Mouse (Mus musculus): ENCODE results near the gene Serbp1. TPM values are rescaled to one million over a fixed set of nuclear protein-coding genes. Genes with fewer than 3 reads are reported as not detected.

Gene Serbp1
- total and polyA plus RNA-seq, 3 experiments, result 1,043 to 1,809 (median 1,049) TPM

- H3K79me2 ChIP-seq (ENCODE audit: control insufficient read depth, insufficient read depth, low read length, poor library complexity), result no peaks in the 10 kb centered on the region
- no peak overlapping the region for H3K9ac ChIP-seq (ENCODE audit: control insufficient read depth, low read depth, low read length, poor library complexity, severe bottlenecking)
- H3K36me3 ChIP-seq (ENCODE audit: control insufficient read depth in 1 of 2, insufficient read depth in 2 of 2, low read length in 2 of 2), result no peaks in the 10 kb centered on the region; a peak in 1 of 4 replicates
- no peaks in the 10 kb centered on the region for H3K27me3 ChIP-seq (ENCODE audit: control insufficient read depth in 1 of 2, insufficient read depth in 2 of 2, low read length in 2 of 2)
- no peak for DNase-seq (ENCODE audit: low read depth, low spot score)
- no peaks in the 10 kb centered on the region for H3K9me3 ChIP-seq (replicated peaks; ENCODE audit: insufficient read depth, low read length)
- TF ChIP-seq ZMIZ1 (IDR thresholded peaks at IDR 0.05; ENCODE audit: low read depth, low read length) (peak; percentile 32; the same call in 1 of the 2 replicates), USF1 (IDR thresholded peaks at IDR 0.05; ENCODE audit: low read depth, low read length) (no peak)
- no peak overlapping the region for H3K4me3 ChIP-seq (ENCODE audit: control insufficient read depth in 1 of 2, insufficient read depth in 1 of 2, low read depth in 2 of 2, low read length in 2 of 2)
- H3K4me1 ChIP-seq (ENCODE audit: control insufficient read depth in 1 of 2, insufficient read depth in 2 of 2, low read length in 2 of 2), result no peaks in the 10 kb centered on the region
- H3K27ac ChIP-seq (ENCODE audit: control insufficient read depth, low read depth, low read length), result no peak overlapping the region
These were observed 60.8 kb downstream of the Serbp1 start for GRCm38 (mm10) chr6:67298742-67299141.

- no peaks in the 10 kb centered on the region for H3K9me3 ChIP-seq (replicated peaks; ENCODE audit: insufficient read depth, low read length)
- H3K27ac ChIP-seq (ENCODE audit: control insufficient read depth, low read depth, low read length), result no peak overlapping the region
- H3K36me3 ChIP-seq (ENCODE audit: control insufficient read depth in 1 of 2, insufficient read depth in 2 of 2, low read length in 2 of 2), result no peaks in the 10 kb centered on the region; a peak in 1 of 4 replicates
- H3K27me3 ChIP-seq (ENCODE audit: control insufficient read depth in 1 of 2, insufficient read depth in 2 of 2, low read length in 2 of 2), result no peaks in the 10 kb centered on the region
- H3K79me2 ChIP-seq (ENCODE audit: control insufficient read depth, insufficient read depth, low read length, poor library complexity), result no peaks in the 10 kb centered on the region
- no peak overlapping the region for H3K9ac ChIP-seq (ENCODE audit: control insufficient read depth, low read depth, low read length, poor library complexity, severe bottlenecking)
- no peaks in the 10 kb centered on the region for H3K4me1 ChIP-seq (ENCODE audit: control insufficient read depth in 1 of 2, insufficient read depth in 2 of 2, low read length in 2 of 2)
- TF ChIP-seq MXI1 (IDR thresholded peaks at IDR 0.05; ENCODE audit: low read depth, low read length), result no peak
- no peak for TF ChIP-seq CHD1 (IDR thresholded peaks at IDR 0.05; ENCODE audit: low read depth, low read length)
- no peak for TF ChIP-seq SMC3 (IDR thresholded peaks at IDR 0.05; ENCODE audit: low read depth, low read length)
- no peak for TF ChIP-seq MAFK (IDR thresholded peaks at IDR 0.05; ENCODE audit: borderline replicate concordance, low read depth, low read length)
- TF ChIP-seq ZMIZ1 (IDR thresholded peaks at IDR 0.05; ENCODE audit: low read depth, low read length), result no peak
- no peak for DNase-seq (ENCODE audit: low read depth, low spot score)
- H3K4me3 ChIP-seq (ENCODE audit: control insufficient read depth in 1 of 2, insufficient read depth in 1 of 2, low read depth in 2 of 2, low read length in 2 of 2), result no peak overlapping the region
These were observed 62.3 kb downstream of the Serbp1 start for GRCm38 (mm10) chr6:67300300-67300699.

- TF ChIP-seq MAFK (IDR thresholded peaks at IDR 0.05; ENCODE audit: borderline replicate concordance, low read depth, low read length) (no peak), USF1 (IDR thresholded peaks at IDR 0.05; ENCODE audit: low read depth, low read length) (no peak), POLR2A (IDR thresholded peaks at IDR 0.05; ENCODE audit: control insufficient read depth in 1 of 2, insufficient read depth in 1 of 2, low read depth in 1 of 2, low read length in 2 of 2, poor library complexity in 1 of 2) (no peak), GATA1 (IDR thresholded peaks at IDR 0.05; ENCODE audit: low read depth, low read length) (no peak), NELFE (IDR thresholded peaks at IDR 0.05; ENCODE audit: low read depth, low read length) (no peak), ZC3H11A (IDR thresholded peaks at IDR 0.05; ENCODE audit: low read depth, low read length) (no peak), RCOR1 (IDR thresholded peaks at IDR 0.05; ENCODE audit: low read depth, low read length) (no peak), KAT2A (conservative IDR thresholded peaks at IDR 0.05; ENCODE audit: low read depth, low read length) (no peak), UBTF (IDR thresholded peaks at IDR 0.05; ENCODE audit: borderline replicate concordance, insufficient read depth, low read depth, low read length) (no peak), POLR2AphosphoS2 (IDR thresholded peaks at IDR 0.05; ENCODE audit: low read length) (no peak), ZMIZ1 (IDR thresholded peaks at IDR 0.05; ENCODE audit: low read depth, low read length) (no peak), JUND (IDR thresholded peaks at IDR 0.05; ENCODE audit: low read depth, low read length) (no peak), TCF12 (IDR thresholded peaks at IDR 0.05; ENCODE audit: low read depth, low read length) (no peak), POLR2AphosphoS5 (IDR thresholded peaks at IDR 0.05; ENCODE audit: borderline replicate concordance, low read depth, low read length) (no peak), EP300 (IDR thresholded peaks at IDR 0.05; ENCODE audit: low read depth in 1 of 2, low read length in 2 of 2) (no peak), ELF1 (IDR thresholded peaks at IDR 0.05; ENCODE audit: low read depth, low read length) (no peak)
- H3K9me3 ChIP-seq (replicated peaks; ENCODE audit: insufficient read depth, low read length), result no peaks in the 10 kb centered on the region
- H3K79me2 ChIP-seq (ENCODE audit: control insufficient read depth, insufficient read depth, low read length, poor library complexity), result no peaks in the 10 kb centered on the region
- no peak overlapping the region for H3K9ac ChIP-seq (ENCODE audit: control insufficient read depth, low read depth, low read length, poor library complexity, severe bottlenecking)
- no peak overlapping the region for H3K4me3 ChIP-seq (ENCODE audit: control insufficient read depth in 1 of 2, insufficient read depth in 1 of 2, low read depth in 2 of 2, low read length in 2 of 2)
- no peak overlapping the region for H3K27ac ChIP-seq (ENCODE audit: control insufficient read depth, low read depth, low read length)
- DNase-seq (ENCODE audit: low read depth, low spot score), result no peak
- H3K4me1 ChIP-seq (ENCODE audit: control insufficient read depth in 1 of 2, insufficient read depth in 2 of 2, low read length in 2 of 2), result no peaks in the 10 kb centered on the region
- H3K27me3 ChIP-seq (ENCODE audit: control insufficient read depth in 1 of 2, insufficient read depth in 2 of 2, low read length in 2 of 2), result no peaks in the 10 kb centered on the region
- no peaks in the 10 kb centered on the region; a peak in 1 of 4 replicates for H3K36me3 ChIP-seq (ENCODE audit: control insufficient read depth in 1 of 2, insufficient read depth in 2 of 2, low read length in 2 of 2)
These were observed 62.8 kb downstream of the Serbp1 start for GRCm38 (mm10) chr6:67300710-67301163.

Data from MEL (cell line).